Mouse (Mus musculus): ENCODE results near the gene Zfp553. TPM values are rescaled to one million over a fixed set of nuclear protein-coding genes. Genes with fewer than 3 reads are reported as not detected.
"Not testable (repeated sequence)": the region's sequence is repeated elsewhere in the genome, so short reads cannot be mapped to it uniquely, and the experiment has no call there.

The Zfp553 gene
- polyA plus RNA-seq, 1 experiment, result not detected

DNA sequence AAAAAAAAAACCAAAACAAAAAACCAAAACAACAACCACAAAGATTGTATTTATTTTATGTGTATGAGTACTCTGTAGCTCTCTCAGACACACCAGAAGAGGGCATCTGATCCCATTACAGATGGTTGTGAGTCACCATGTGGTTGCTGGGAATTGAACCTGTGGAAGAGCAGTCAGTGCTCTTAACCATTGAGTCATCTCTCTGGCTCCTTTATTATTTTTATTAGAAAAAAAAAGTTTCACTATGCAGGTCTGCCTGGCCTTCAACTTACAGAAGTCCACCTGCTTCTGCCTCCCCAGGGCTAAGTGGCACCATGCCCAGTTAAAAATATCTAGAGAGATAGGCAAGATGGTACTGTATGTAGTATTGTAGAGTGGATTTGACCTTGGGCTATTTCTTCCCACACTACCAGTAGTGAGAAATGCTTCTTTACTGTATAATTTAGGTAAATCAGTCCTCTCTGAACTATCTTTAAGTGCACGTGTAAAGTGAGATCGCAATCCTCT, 10.6 kb downstream of the Zfp553 start:
- peak overlapping the region; percentile 61 for H3K27ac ChIP-seq (ENCODE audit: insufficient read depth, low read depth, low read length)
- peak overlapping the region; percentile 73 for H3K4me3 ChIP-seq (ENCODE audit: insufficient read depth, low read depth, low read length)
- TF ChIP-seq POLR2A (IDR thresholded peaks at IDR 0.05; ENCODE audit: insufficient read depth, low read depth, low read length) (no peak), CTCF (IDR thresholded peaks at IDR 0.05; ENCODE audit: insufficient read depth, low read depth, low read length) (no peak)
- 14% methylated on average over 2 of the region's 2 CpGs for WGBS
- peaks cover 14% of the 10 kb centered on the region for H3K4me1 ChIP-seq (ENCODE audit: control insufficient read depth, insufficient read depth, low read length)

DNA sequence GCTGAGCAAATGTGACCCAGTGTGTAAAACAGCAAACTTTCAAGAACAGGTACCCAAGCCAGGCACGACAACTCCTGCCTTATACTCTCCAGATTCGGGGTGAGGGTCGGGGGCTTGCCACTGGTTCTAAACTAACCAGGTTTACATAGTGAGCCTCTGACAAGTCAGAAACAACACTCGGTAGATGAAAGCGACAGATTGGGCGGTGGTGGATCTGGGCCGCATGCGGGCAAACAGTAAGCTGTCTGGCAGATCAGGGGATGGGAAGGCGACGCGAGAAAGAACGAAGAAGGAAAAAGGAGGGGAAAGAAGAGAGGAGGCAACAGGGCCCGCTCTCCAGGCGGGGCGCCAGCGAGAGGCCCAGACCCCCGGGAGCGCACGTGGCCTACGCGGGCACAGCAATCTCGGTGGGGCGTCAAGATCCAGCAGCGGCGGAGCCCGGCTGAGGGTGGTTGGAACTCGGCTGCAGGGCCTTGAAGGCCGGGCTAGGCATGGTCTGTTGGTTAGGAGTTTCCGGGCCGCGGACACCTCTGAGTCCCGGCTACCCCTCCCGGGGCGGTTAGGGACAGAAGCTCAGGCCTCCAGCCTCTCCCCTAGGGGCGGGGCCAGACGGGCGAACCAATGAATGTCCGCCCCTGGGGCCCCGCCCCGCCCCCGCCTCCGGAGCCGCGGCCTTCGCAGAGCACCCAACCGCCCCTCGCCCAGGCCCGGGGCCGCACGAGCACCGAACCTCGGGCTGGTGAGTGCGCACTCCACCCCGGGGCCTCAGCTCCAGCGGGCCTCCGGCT, 11.2 kb downstream of the Zfp553 start, which contains the start of gene Zfp771:
Gene Zfp771, plus strand, starts transcription at position 405 of the 788 bp plus-strand sequence.
- under 1% methylated on average over 56 of the region's 56 CpGs for WGBS
- peak; percentile 10; the same call in 1 of the 2 replicates for TF ChIP-seq CTCF (IDR thresholded peaks at IDR 0.05; ENCODE audit: insufficient read depth, low read depth, low read length)
- peak; percentile 56 for TF ChIP-seq POLR2A (IDR thresholded peaks at IDR 0.05; ENCODE audit: insufficient read depth, low read depth, low read length)
- Histone ChIP-seq H3K27ac (ENCODE audit: insufficient read depth, low read depth, low read length) (peak within 1 kb of the TSS; percentile 81), H3K4me3 (ENCODE audit: insufficient read depth, low read depth, low read length) (peak within 1 kb of the TSS; percentile 73), H3K4me1 (ENCODE audit: control insufficient read depth, insufficient read depth, low read length) (peaks cover 14% of the 10 kb centered on the region)

GRCm38 (mm10) chr7:127244658-127245510, 12.0 kb downstream of the Zfp553 start:
- 6% methylated on average over 29 of the region's 33 CpGs for WGBS
- H3K4me1 ChIP-seq (ENCODE audit: control insufficient read depth, insufficient read depth, low read length), result peaks cover 14% of the 10 kb centered on the region
- TF ChIP-seq CTCF (IDR thresholded peaks at IDR 0.05; ENCODE audit: insufficient read depth, low read depth, low read length) (no peak), POLR2A (IDR thresholded peaks at IDR 0.05; ENCODE audit: insufficient read depth, low read depth, low read length) (no peak; the same call in 1 of the 2 replicates)
- H3K4me3 ChIP-seq (ENCODE audit: insufficient read depth, low read depth, low read length), result peak overlapping the region; percentile 73
- peak overlapping the region; percentile 81 for H3K27ac ChIP-seq (ENCODE audit: insufficient read depth, low read depth, low read length)

DNA sequence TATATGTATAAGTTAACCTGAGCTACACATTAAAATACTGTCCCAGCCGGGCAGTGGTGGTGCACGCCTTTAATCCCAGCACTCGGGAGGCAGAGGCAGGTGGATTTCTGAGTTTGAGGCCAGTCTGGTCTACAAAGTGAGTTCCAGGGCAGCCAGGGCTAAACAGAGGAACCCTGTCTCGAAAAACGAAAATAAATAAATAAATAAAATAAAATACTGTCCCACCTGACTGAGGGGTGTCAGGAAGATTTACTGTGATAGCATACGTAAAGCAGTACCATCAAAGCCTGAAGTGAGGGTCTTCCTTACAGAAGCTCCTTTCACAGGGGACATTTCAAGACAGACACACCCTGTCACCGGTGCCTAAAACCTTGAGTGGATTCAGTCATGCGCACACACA, 17.6 kb downstream of the Zfp553 start:
- H3K4me3 ChIP-seq (ENCODE audit: insufficient read depth, low read depth, low read length); H3K27ac ChIP-seq (ENCODE audit: insufficient read depth, low read depth, low read length); H3K4me1 ChIP-seq (ENCODE audit: control insufficient read depth, insufficient read depth, low read length): not testable (repeated sequence)
- 89% methylated on average over 8 of the region's 8 CpGs for WGBS

DNA sequence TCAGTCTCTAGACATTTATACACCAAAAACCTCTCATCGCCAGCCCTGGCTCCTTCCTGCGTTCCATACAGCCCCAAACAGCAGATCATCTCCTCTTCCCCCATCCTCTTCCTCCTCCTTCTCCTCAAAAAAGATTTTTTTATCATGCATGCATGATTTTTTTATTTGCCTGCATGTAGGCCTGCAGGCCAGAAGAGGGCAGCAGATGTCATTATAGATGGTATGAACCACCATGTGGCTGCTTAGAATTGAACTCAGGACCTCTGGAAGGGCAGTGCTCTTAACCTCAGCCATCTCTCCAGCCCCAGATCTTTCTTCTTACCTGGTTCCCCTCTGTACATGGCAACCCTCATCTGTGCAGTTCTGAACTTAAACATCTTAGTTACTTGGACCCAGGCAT, 19.6 kb downstream of the Zfp553 start:
- no peak overlapping the region for H3K27ac ChIP-seq (ENCODE audit: insufficient read depth, low read depth, low read length)
- TF ChIP-seq CTCF (IDR thresholded peaks at IDR 0.05; ENCODE audit: insufficient read depth, low read depth, low read length), result no peak
- TF ChIP-seq POLR2A (IDR thresholded peaks at IDR 0.05; ENCODE audit: insufficient read depth, low read depth, low read length), result no peak
- peaks cover 2% of the 10 kb centered on the region; the same call in 1 of the 2 replicates for H3K4me1 ChIP-seq (ENCODE audit: control insufficient read depth, insufficient read depth, low read length)
- 80% methylated on average over 2 of the region's 2 CpGs for WGBS
- H3K4me3 ChIP-seq (ENCODE audit: insufficient read depth, low read depth, low read length), result no peak overlapping the region

GRCm38 (mm10) chr7:127253341-127253740, 20.5 kb downstream of the Zfp553 start:
- H3K4me1 ChIP-seq (ENCODE audit: control insufficient read depth, insufficient read depth, low read length), result peaks cover 2% of the 10 kb centered on the region; the same call in 1 of the 2 replicates
- WGBS, result 79% methylated on average over 6 of the region's 6 CpGs
- peak overlapping the region; percentile 62 for H3K27ac ChIP-seq (ENCODE audit: insufficient read depth, low read depth, low read length)
- H3K4me3 ChIP-seq (ENCODE audit: insufficient read depth, low read depth, low read length), result peak overlapping the region; percentile 53
- no peak for TF ChIP-seq CTCF (IDR thresholded peaks at IDR 0.05; ENCODE audit: insufficient read depth, low read depth, low read length)
- no peak for TF ChIP-seq POLR2A (IDR thresholded peaks at IDR 0.05; ENCODE audit: insufficient read depth, low read depth, low read length)

DNA sequence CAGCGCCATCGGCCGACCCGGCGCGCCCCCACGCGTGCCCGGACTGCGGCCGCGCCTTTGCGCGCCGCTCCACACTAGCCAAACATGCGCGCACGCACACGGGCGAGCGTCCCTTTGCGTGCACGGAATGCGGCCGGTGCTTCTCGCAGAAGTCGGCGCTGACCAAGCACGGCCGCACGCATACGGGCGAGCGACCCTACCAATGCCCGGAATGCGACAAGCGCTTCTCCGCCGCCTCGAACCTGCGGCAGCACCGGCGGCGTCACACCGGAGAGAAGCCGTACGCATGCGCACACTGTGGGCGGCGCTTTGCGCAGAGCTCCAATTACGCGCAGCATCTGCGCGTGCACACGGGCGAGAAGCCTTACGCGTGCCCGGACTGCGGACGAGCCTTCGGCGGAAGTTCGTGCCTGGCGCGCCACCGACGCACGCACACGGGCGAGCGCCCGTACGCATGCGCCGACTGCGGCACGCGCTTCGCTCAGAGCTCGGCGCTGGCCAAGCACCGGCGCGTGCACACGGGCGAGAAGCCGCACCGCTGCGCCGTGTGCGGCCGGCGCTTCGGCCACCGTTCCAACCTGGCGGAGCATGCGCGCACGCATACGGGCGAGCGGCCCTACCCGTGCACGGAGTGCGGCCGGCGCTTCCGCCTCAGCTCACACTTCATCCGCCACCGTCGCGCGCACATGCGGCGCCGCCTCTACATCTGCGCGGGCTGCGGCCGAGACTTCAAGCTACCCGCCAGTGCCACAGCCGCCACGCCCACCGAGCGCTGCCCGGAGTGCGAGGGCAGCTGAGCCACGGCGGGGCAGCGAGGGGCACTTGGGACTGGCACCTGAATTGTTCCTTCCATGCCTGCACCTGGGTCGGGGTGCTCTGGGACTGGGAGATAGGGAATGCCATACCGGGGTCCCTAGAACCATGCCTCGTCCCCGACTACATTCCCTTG, 21.2 kb downstream of the Zfp553 start:
- H3K4me3 ChIP-seq (ENCODE audit: insufficient read depth, low read depth, low read length), result peak overlapping the region; percentile 53
- peak overlapping the region; percentile 75 for H3K27ac ChIP-seq (ENCODE audit: insufficient read depth, low read depth, low read length)
- peak; percentile 76 for TF ChIP-seq POLR2A (IDR thresholded peaks at IDR 0.05; ENCODE audit: insufficient read depth, low read depth, low read length)
- no peak for TF ChIP-seq CTCF (IDR thresholded peaks at IDR 0.05; ENCODE audit: insufficient read depth, low read depth, low read length)
- H3K4me1 ChIP-seq (ENCODE audit: control insufficient read depth, insufficient read depth, low read length), result peaks cover 2% of the 10 kb centered on the region; the same call in 1 of the 2 replicates
- under 1% methylated on average over 136 of the region's 136 CpGs for WGBS

DNA sequence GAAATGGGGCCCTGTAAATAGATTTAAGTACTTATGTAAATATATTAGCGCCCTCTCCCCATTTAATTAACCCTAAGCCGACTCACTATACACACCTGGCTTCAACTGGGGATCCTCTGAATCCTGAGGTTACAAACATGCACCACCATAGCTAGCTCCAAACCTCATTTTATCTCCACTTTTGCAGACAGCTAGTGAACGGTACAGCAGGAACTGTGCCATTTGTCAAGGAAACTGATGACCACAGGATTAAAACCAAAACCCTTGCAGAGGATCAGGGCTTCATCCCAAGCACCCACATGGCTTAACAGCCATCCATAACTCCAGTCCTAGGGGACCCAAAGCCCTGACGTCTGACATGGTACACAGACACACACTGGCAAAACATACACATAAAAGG, 22.1 kb downstream of the Zfp553 start:
- TF ChIP-seq CTCF (IDR thresholded peaks at IDR 0.05; ENCODE audit: insufficient read depth, low read depth, low read length) (no peak), POLR2A (IDR thresholded peaks at IDR 0.05; ENCODE audit: insufficient read depth, low read depth, low read length) (no peak)
- 26% methylated on average over 4 of the region's 4 CpGs for WGBS

More for the DNA sequence above, 22.1 kb downstream of the Zfp553 start:
- Histone ChIP-seq H3K4me3 (ENCODE audit: insufficient read depth, low read depth, low read length) (no peak overlapping the region), H3K27ac (ENCODE audit: insufficient read depth, low read depth, low read length) (no peak overlapping the region), H3K4me1 (ENCODE audit: control insufficient read depth, insufficient read depth, low read length) (peaks cover 2% of the 10 kb centered on the region; the same call in 1 of the 2 replicates)

All from olfactory bulb, adult 2 months (tissue).